Mouse (Mus musculus): ENCODE results near the gene Napb. TPM values are rescaled to one million over a fixed set of nuclear protein-coding genes. Genes with fewer than 3 reads are reported as not detected.

Gene Napb
- polyA plus RNA-seq, 1 experiment from 2014 or later, result 43.6 TPM

Other genes with a start within 250 kb of the Napb start
- 64.0 and 65.3 TPM in 2 replicates for gene Nxt1, start 59.9 kb downstream of the Napb start, polyA plus RNA-seq (2015; fragmentation: Nextera tagmentation; extraction: Ambion mirVana)
- 17.6 and 17.8 TPM in 2 replicates for gene Gzf1, start 51.4 kb downstream of the Napb start, polyA plus RNA-seq (2015; fragmentation: Nextera tagmentation; extraction: Ambion mirVana)
- not detected in 2 replicates for gene Cstl1, start 17.9 kb upstream of the Napb start, polyA plus RNA-seq (2015; fragmentation: Nextera tagmentation; extraction: Ambion mirVana)
- gene Cst11, start 39.0 kb upstream of the Napb start, polyA plus RNA-seq (2015; fragmentation: Nextera tagmentation; extraction: Ambion mirVana), result not detected in 2 replicates
- gene 8030411F24Rik, start 49.5 kb upstream of the Napb start, polyA plus RNA-seq (2015; fragmentation: Nextera tagmentation; extraction: Ambion mirVana), result not detected in 2 replicates
- not detected in 2 replicates for gene Cst12, start 56.9 kb upstream of the Napb start, polyA plus RNA-seq (2015; fragmentation: Nextera tagmentation; extraction: Ambion mirVana)
- not detected in 2 replicates for gene Cst8, start 66.3 kb upstream of the Napb start, polyA plus RNA-seq (2015; fragmentation: Nextera tagmentation; extraction: Ambion mirVana)
- gene Cst13, start 87.6 kb upstream of the Napb start, polyA plus RNA-seq (2015; fragmentation: Nextera tagmentation; extraction: Ambion mirVana), result not detected in 2 replicates
- not detected in 2 replicates for gene Cst9, start 102.7 kb upstream of the Napb start, polyA plus RNA-seq (2015; fragmentation: Nextera tagmentation; extraction: Ambion mirVana)
- not detected in 2 replicates for gene 9230104L09Rik, start 132.6 kb upstream of the Napb start, polyA plus RNA-seq (2015; fragmentation: Nextera tagmentation; extraction: Ambion mirVana)
- 436 and 465 TPM in 2 replicates for gene Cst3, start 143.2 kb upstream of the Napb start, polyA plus RNA-seq (2015; fragmentation: Nextera tagmentation; extraction: Ambion mirVana)